Mouse (Mus musculus): ENCODE results near the gene Poldip2.

- TF ChIP-seq CTCF (IDR thresholded peaks at IDR 0.05; ENCODE audit: borderline replicate concordance, extremely low read depth, insufficient read depth, insufficient read length), result no peak
- TF ChIP-seq POLR2A (IDR thresholded peaks at IDR 0.05; ENCODE audit: borderline replicate concordance, extremely low read depth, insufficient read depth, insufficient read length, poor library complexity, severe bottlenecking), result no peak
Measured at GRCm38 (mm10) chr11:78531046-78531445, 19.1 kb downstream of the Poldip2 start.
